Comparison of ENCODE assay signal across 22 mouse cellular contexts in genomic region chr19:32495034-32495433, GRCm38 (mm10).
"Had no signal": no experiment of that assay in that cellular context is flagged by ENCODE, and none has a peak within 500 bp of the region (broad histone marks: within the 10 kb centered on the region; RNA-seq: fewer than 3 reads in every experiment).

No protein-coding gene starts in this region.

- H3K4me1 ChIP-seq: heart, embryonic 10.5 days; heart, embryonic 12.5 days; hindbrain, embryonic 13.5 days; hindbrain, embryonic 15.5 days; limb, embryonic 13.5 days; limb, embryonic 15.5 days had no signal

- H3K9me3 ChIP-seq: heart, embryonic 10.5 days; heart, embryonic 12.5 days; hindbrain, embryonic 13.5 days; hindbrain, embryonic 15.5 days; kidney, embryonic 15.5 days; limb, embryonic 13.5 days; limb, embryonic 15.5 days; liver, embryonic 13.5 days; liver, embryonic 15.5 days had no signal

- DNase-seq: forebrain, postnatal 0 days; gastrocnemius, adult 2 months; gastrocnemius, postnatal 10 days; gastrocnemius, postnatal 25 days; heart, adult 18-20 months; heart, postnatal 14 days; heart, postnatal 36 days; layer of hippocampus, adult 9-11 months; layer of hippocampus, postnatal 36 days; left cerebral cortex, postnatal 4 days; liver, embryonic 13.5 days had no signal

- H3K27me3 ChIP-seq: heart, embryonic 12.5 days; hindbrain, embryonic 13.5 days; hindbrain, embryonic 15.5 days; kidney, embryonic 15.5 days; limb, embryonic 13.5 days; limb, embryonic 15.5 days; liver, embryonic 13.5 days; liver, embryonic 15.5 days had no signal

- H3K9ac ChIP-seq: forebrain, postnatal 0 days; heart, embryonic 12.5 days; hindbrain, embryonic 13.5 days; hindbrain, embryonic 15.5 days; kidney, embryonic 15.5 days; limb, embryonic 13.5 days; limb, embryonic 15.5 days; liver, embryonic 13.5 days; liver, embryonic 15.5 days had no signal

- ATAC-seq: forebrain, postnatal 0 days; hindbrain, postnatal 0 days; intestine, embryonic 16.5 days had no signal

- H3K4me2 ChIP-seq: heart, embryonic 12.5 days; hindbrain, embryonic 13.5 days; hindbrain, embryonic 15.5 days; kidney, embryonic 15.5 days; limb, embryonic 13.5 days; limb, embryonic 15.5 days; liver, embryonic 13.5 days; liver, embryonic 15.5 days had no signal

- H3K27ac ChIP-seq: gastrocnemius, adult 2 months; heart, embryonic 10.5 days; hindbrain, embryonic 13.5 days; hindbrain, embryonic 15.5 days; hindbrain, postnatal 0 days; kidney, embryonic 15.5 days; kidney, postnatal 0 days; limb, embryonic 13.5 days; limb, embryonic 15.5 days; liver, embryonic 13.5 days; liver, embryonic 15.5 days had no signal

- H3K4me3 ChIP-seq: gastrocnemius, adult 2 months; heart, embryonic 10.5 days; heart, embryonic 12.5 days; hindbrain, embryonic 13.5 days; hindbrain, embryonic 15.5 days; kidney, embryonic 15.5 days; limb, embryonic 13.5 days; limb, embryonic 15.5 days; liver, embryonic 13.5 days; liver, embryonic 15.5 days had no signal
